Mouse (Mus musculus) heart, postnatal 36 days (tissue): Measurements from ENCODE around the gene Ece1. TPM values are rescaled to one million over a fixed set of nuclear protein-coding genes. Genes with fewer than 3 reads are reported as not detected.
"Not testable (repeated sequence)": the region's sequence is repeated elsewhere in the genome, so short reads cannot be mapped to it uniquely, and the experiment has no call there.

ENCODE experiments used
- DNase-seq, 2 experiments: peaks; one replicate each; pipeline ENCODE4 v3.0.0; 2021 to 2022
- intact Hi-C: fragments of 180-260 bp; cut with DNase I; formaldehyde crosslinking; loops from one replicate; pipeline ENCODE4 v1.15.1; 2025
- total RNA-seq, 2 experiments: library from RNA; stranded (reverse); gene quantifications; 2 replicates each; pipeline ENCODE4 v1.2.3; 2021

Ece1 gene
- 100 to 1,000 TPM; 113 to 115 TPM for total RNA-seq

DNA sequence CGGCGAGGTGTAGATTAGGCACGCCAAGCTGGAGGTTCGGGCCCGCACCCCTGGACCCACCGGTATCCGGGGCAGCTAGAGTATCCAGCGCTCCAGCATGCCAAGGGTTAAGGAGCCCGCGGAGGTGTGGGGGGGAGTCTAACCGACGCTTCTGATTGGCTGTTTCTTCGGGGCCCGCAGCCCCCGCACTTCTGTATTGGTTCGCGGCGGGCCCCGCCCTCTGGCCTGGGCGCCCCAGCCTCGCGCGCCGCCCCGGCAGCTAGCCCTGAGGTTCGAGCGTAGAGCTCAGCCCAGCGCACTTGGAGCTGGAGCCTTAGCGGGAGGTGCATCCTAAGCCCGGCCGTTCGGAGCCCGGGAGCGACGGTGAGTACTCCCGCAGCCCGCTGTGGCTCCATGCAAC lies at the start of gene Ece1:
Gene Ece1 (plus strand): TSS at position 219 of the 400 bp plus-strand sequence.
- intact Hi-C loops = no loop called here
- peak; percentile 89 for DNase-seq

DNA sequence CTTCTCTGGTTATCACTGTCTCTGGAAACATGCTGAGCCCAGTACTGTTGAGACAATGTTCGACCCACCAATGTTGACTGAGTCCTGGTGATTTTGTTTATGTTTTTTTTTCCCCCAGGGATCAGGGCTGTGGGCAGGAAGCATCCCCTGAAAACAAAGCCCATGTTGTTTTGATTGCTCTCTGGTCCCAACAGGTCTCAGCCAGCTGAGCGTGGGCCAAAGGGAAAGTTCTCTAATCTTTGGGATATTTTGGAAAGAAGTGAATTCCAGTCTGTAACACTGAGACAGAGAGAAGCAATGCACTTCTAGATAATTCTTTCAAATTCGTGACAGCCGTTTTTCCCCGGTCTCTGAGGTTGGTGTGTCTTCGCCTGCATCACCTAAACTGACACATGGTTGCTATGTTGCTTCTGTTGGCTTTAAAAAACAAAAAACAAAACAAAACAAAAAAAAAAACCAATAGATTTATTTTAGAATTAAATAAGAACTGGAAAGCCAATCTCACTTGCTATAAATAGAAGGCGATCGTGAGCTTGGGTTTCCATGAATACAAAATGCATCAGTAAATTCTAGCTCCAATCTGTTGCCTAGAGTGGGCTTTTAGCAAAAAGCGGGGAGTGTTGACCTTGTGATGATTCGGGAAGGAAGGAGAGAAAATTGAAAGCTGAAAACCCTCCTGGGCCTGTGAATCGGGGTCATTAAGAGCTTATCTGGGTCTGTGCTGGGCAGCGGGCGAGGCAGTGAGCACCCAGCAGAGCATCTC lies 48.9 kb upstream of the Ece1 start:
- peak; percentile 42 to 49 for DNase-seq
- intact Hi-C loops = no loop called here

DNA sequence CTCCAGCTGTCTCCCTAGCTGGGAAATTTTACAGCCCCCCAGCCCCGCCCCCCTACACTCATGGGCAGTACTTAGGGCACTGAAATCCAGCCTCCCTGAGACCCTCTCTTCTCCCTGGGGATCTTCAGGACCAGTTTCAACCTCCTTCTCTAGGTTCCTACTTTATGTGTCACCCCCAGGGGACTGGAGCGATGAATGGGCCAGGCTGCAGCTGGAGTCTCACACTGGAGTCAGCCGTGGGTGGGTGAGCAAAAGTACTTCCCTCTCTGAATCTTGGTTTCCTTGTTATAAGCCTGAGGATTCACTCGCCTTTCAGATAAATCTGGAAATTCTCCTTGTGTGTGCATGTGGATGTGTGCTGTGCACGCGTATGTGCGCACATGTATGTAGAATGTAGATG lies 47.9 kb upstream of the Ece1 start:
- intact Hi-C loops = no loop called here
- no peak for DNase-seq

DNA sequence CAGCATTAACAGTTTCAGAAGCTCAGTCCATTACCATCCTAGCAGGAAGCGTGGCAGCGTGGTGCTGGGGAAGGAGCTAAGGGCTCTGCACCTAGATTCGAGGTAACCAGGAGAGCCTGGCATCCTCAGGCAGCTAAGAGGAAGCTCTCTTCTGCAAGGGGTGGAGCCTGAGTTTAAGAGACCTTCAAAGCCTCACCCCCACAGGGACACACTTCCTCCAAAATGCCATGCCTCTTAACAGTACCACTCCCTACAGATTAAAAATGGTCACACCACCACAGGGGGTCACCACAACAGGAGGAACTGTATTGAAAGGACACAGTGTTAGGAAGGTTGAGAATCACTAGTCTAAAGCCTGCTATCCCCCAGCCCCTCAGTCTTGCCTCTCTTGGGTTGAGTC lies 46.6 kb upstream of the Ece1 start:
- intact Hi-C loops = no loop called here
- no peak for DNase-seq

DNA sequence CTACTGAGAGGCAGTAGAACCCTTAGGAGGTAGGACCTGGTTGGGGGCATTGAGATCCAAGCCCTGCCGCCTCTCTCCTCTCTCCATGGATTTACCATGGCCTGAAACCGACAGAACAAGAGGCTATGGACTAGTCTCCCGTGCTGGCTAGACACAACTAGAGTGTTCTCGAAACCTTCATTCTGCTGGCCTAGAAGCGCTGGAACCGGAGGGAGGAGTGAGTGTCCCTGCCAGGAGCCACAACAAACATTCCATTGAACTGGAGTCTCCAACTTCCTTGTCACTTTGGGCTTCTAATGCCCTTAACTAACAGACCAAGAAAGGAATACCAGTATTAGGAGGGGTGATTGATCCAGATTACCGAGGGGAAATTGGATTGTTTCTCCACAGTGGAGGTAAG lies 45.8 kb upstream of the Ece1 start:
- peak in 1 of 2 experiments; percentile 37 for DNase-seq
- intact Hi-C loops = no loop called here

DNA sequence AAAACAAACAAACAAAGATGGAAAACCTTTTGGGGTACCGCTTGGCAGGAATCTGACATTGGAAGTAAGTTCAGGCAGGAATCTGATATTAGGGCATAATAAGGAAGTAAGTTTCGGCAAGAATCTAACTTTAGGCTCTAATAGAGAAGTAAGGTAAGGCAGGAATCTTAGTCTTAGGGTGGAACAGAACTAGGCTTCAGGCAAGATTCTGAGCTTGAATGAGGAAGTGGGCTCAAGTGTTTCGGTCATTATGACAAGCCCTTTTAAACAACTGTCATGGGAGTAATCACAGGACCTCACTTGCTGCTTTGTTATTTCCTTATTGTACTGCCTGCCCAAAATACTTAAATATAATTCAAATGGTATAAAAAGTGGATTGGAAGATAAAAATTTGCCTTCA lies 43.7 kb upstream of the Ece1 start:
- DNase-seq = no peak
- intact Hi-C loops = no loop called here

DNA sequence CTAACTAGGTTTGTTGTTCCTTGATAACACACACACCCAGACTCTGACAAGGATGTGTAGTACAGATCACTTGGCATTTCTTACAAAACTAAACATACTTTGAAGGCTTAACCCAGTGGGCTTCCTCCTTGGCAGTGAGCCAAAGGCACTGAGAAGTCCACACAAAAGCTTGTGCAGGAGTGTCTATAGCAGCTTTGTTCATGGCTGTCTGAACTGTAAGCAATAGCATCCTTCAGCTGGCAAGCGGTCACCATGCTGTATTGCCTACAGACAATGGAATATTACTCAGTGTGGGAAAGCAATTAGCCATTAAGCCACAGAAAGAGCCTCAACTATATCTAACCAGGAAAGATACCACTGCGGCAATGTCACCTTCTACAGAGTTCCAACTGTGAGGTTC lies 42.5 kb upstream of the Ece1 start:
- intact Hi-C loops = no loop called here
- DNase-seq = no peak

DNA sequence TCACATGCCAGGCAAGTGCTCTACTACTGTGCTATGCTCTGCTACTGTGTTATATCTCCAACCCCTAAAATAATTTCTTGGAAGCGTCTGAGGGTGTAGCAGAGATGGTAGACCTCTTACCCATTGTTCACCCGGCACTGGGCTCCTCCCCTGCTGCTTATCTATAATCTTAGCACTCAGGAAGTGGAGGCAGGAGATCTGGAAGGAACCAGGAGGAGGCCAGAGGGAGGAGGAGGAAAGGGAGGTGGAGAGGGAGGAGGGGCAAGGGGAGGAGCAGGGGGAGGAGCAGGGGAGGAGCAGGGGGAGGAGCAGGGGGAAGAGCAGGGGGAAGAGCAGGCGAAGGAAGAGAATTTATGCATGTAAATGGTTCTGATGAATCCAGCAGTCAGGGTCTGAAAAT lies 41.3 kb upstream of the Ece1 start:
- intact Hi-C loops = no loop called here
- no peak for DNase-seq

DNA sequence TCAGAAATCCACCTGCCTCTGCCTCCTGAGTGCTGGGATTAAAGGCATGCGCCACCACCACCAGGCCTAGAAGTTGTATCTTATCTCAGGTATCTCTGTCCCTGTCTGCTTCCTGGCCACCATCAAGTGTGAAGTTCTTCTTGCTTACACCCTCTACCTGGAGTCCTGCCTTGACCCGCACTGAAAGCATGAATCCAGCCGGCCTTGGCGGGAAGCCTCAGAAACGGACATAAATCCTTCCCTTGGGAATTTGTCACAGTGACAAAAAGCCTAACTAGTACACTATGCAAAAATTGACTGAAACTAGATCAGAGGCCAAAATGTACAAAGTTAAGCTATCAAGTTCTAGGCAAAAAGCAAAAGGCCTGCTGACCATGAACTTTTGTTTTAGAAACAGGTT lies 39.5 kb upstream of the Ece1 start:
- intact Hi-C loops = no loop called here
- DNase-seq = no peak

DNA sequence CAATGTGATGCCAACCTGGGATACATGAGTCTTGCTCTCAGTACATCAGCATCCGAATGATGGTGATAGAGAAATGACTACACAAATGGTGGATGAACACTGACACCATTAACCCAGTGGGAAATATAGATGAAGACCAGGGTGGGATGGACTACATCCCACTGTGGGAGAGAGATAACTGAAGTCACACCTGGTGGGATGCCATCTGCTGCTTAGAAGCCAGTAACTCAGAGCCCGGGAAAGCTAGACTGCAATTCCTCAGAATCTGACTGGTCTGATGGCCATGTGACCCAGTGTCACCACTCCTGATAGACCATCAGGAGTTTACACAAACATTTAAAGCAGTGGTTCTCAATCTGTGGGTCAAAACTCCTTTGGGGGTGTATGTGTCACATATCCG lies 38.5 kb upstream of the Ece1 start:
- intact Hi-C loops = no loop called here
- no peak for DNase-seq

DNA sequence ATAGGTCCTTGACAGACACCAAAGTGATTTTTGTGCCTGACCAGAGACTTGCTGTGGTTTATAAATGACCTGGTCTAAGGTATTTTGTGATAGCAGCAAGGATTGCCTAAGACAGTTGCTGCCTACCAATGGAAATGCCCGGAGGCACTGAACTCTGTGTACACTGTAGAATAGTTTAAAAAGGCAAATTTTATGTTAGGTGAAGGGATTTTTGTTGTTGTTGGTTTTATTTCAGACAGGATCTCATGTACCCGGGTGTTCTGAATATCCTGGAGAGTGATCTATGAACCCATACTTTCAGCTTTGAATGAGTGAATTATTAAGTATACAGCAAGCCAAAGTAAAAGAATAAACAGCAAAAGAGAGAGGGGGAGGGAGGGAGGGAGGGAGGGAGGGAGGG lies 37.2 kb upstream of the Ece1 start:
- no peak for DNase-seq
- intact Hi-C loops = no loop called here

DNA sequence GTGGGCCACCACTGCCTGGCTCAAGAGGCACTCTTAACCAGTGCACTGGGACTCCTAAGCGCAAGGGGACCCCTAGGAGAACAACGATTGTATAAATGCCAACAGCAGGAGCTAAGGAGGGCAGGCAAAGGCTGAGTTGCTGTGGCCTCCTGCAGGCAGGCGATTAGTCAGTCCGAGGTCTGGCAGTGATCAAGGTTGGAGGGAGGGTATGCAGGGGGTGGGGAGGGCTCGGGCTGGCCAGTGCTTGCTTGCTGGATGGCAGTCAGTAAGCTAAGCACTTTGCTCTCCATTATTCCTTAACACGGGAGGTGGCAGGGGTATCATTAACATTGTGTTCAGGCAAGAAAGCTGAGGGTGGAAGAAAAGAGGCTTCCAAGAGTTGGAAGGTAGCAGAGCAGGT lies 31.7 kb upstream of the Ece1 start:
- intact Hi-C loops = no loop called here
- DNase-seq = no peak

DNA sequence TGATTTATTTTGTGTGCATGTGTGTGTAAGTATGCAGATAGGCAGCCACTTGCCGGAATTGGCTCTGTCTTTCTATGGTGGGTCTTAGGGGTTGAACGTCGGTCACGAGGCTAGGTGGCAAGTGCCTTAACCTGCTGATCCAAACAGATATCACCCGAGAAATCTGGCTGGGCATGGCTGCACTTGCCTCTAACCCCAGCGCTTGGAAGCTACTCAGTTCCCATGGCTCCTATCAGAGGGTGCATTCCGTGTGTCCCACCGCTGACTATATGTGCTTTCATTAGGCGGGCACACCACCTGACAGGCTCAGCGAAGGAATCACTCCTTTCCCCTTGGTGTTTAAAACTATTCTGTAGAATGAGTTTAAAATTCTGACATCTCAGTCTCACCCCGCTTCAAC lies 30.4 kb upstream of the Ece1 start:
- intact Hi-C loops = no loop called here
- no peak for DNase-seq

DNA sequence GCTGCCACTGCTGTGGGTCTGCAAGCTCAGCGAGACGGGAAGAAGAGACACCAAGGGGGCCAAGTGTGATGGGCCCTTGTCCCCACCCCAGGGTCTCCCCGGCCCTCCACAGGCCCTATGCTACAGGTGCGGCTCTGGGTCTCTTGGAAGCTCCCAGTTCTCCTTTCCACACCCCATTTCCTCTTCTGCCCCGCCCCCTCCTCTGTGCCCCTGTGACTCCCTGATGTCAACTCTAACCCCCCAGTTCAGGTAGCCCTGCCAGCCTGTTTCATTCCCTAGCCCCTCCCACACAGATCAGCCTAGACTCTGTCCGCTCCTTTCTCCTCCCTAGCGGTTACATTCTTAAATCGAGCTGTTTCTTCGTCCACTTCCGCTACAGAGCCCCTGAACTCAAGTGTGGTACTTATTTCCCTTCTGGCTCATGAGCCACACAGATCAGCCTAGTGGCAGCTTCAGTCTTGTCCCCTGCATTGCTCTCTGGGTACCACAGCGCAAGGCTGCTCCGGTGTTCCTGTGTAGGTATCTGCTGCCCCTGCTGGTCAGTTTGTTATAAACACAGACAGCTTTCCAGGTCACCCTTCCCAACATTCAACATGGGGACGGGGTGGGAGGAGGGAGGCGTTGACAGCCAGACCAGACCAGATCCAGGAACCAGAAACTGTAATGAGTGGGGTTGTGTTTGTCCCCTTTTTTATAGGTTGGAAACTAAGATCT lies 26.3 kb upstream of the Ece1 start:
- intact Hi-C loops = loop anchor here (1.0 to 5.0 kb wide), 3 partner anchors 39 to 158 kb away; partner anchors contain the start of gene Alpl

DNA sequence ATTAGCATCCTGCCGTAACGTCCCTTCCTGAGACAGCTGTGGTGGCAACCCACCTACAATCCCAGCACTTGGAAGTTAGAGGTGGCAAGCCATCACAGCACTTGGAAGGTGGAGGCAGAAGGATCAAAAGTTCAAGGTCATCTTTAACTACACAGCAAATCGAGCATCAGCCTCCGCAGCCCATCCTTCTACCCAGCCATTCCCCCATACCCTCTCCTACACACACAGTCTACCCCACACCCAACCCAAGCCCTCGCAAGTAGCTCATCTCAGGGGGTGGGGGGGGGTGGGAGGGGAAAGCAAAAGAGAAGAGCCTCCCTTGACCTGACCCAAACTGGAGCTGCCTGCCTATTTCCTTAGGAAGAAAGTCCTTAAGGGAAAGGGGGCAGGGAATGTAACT lies 25.3 kb upstream of the Ece1 start:
- DNase-seq = no peak
- intact Hi-C loops = loop anchor here (1.0 to 5.0 kb wide), 3 partner anchors 40 to 159 kb away; partner anchors contain the start of gene Alpl

More for the DNA sequence above, 26.3 kb upstream of the Ece1 start:
- peak; percentile 76 to 81 for DNase-seq

DNA sequence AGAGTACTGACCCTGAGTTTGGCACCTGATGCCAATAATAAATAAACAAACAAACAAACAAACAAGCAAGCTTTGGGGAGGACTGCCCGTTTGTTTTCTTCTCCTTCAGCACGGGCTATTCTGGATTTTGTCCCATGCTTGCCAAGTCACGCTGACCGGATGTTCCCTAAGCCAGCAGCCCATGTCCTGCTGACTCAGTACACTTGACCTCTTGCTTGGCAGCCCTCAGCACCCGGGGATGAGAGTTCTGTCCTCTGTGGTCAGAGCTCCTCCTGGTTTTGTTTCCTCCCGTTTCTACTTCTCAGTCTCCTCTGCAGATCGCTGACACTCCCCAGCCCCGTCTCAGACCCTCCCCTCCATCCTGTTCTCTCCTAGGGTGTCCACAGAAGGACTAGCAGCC lies 24.2 kb upstream of the Ece1 start:
- intact Hi-C loops = loop anchor here (2.0 to 5.0 kb wide), 2 partner anchors 41 to 160 kb away; partner anchors contain the start of gene Alpl
- DNase-seq = peak; percentile 50 to 57

DNA sequence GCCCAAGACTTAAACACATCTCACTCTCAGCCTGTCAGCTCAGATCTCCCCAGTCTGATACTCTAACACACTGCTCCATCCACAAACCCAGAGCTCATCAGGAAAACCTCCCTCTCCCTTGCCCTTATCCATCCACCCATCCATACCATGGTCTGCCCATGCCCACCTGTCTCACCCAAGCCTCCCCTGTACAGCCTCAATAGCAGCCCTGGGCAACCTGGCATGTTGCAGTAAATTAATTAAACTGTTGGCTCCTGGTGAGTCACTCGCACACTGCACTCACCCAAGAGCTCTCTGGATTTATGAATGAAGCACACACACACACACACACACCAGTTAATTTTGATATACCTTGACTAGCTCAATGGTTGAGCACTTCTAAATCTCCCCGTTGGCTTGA lies 23.2 kb upstream of the Ece1 start:
- no peak for DNase-seq
- intact Hi-C loops = loop anchor here (5.0 kb wide), 1 partner anchor 161 kb away; no protein-coding TSS in a partner anchor

DNA sequence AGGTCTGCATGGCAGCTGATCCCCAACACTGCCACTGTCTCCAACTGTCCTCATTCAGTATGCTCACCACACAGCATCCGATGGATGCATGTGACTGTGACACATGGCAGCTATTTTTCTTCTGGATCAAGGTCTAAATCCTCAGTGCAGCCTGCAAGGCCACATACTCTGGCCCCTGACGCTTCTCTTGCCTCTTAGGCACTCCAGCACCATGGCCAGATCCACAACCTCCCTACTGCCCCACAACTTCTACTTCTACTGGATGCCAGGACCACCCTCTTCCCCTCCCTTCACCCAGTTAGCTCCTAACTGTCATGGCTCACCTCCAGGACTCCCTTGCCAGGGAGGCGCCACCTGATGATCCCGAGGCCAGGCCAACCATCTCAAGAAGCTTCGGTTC lies 22.6 kb upstream of the Ece1 start:
- no peak for DNase-seq
- intact Hi-C loops = loop anchor here (5.0 kb wide), 1 partner anchor 162 kb away; no protein-coding TSS in a partner anchor

DNA sequence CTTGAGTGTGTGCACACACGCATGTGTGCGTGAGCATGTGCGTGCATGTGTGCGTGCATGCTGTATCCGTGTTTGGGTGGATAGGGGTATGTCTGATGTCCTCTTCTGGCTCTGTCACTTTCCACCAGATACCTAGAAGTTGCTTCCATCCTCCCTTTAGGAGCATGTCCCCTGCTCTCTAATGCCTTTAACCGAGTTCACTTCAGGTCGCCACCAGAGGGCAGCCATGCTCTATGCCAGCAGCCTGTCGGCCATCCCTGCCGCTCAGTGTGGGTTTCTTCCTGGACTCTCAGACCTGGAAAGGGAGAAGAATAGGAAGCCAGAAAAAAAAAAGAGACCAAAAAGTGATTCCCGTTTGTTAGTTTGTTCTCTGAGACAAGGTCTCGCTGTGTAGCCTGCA lies 17.4 kb upstream of the Ece1 start:
- intact Hi-C loops = loop anchor here (1.0 to 10.0 kb wide), 3 partner anchors 66 to 260 kb away; no protein-coding TSS in a partner anchor
- DNase-seq = peak; percentile 79 to 87

DNA sequence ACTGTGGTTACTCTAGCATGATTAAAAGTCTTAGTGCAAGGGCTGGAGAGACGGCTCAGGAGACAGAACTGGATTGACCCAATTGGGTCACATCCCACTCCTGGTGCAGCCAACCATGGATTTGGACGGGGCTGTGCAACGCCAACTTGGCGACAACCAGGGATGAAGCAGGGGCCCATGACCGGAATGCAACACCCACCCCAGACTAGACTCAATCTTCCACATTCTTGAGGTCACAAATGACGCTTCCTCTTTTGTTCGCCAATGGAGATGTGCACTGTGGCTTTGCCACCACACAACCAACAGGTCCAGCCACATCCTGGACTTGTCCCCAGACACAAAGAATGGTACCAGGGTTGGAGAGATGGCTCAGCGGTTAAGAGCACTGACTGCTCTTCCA lies 14.4 kb upstream of the Ece1 start:
- intact Hi-C loops = loop anchor here (10.0 kb wide), 1 partner anchor 257 kb away; no protein-coding TSS in a partner anchor
- not testable (repeated sequence) for DNase-seq

DNA sequence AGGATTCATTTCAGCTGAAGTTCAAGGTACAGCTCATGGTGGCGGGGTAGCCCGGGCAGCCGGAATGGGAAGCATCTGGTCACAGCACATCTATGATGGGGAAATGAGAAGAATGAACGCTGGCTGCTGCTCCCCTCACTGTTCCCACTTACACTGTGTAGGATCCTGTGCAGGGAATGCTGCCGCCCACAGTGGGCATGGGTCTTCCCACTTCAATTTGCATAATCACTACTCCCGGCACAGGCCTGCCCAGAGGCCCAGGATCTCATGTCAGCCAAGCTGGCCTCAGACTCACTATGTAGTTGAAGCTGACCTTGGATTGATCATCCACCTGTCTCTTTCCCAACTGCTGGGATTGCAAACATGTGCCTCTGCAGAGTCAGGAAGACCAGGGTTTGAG lies 11.9 kb upstream of the Ece1 start:
- intact Hi-C loops = no loop called here
- no peak for DNase-seq

DNA sequence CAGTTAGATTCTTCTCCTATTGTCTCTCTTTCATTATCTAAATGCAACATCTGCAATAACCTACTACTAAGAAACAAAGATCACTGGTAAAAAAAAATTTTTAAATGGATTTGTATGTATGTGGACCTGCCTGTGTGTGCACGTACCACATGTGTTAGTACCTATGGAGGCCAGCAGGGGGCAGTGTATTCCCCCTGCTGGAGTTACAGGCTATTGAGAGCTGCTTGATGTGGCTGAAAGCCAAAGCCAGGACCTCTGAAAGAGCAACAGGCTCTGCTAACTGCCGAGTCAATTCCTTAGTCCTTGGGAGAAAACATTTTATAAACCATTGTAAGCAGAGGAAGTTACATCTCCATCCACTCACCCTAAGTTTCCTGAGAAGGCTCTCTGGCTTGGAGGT lies 10.6 kb upstream of the Ece1 start:
- intact Hi-C loops = no loop called here
- peak in 1 of 2 experiments; percentile 53 for DNase-seq
